Mouse (Mus musculus): ENCODE results near the gene Gse1. TPM values are rescaled to one million over a fixed set of nuclear protein-coding genes. Genes with fewer than 3 reads are reported as not detected.

Gene Gse1
- total RNA-seq, 2 experiments from 2014 or later, result 23.9 to 24.1 TPM

DNA sequence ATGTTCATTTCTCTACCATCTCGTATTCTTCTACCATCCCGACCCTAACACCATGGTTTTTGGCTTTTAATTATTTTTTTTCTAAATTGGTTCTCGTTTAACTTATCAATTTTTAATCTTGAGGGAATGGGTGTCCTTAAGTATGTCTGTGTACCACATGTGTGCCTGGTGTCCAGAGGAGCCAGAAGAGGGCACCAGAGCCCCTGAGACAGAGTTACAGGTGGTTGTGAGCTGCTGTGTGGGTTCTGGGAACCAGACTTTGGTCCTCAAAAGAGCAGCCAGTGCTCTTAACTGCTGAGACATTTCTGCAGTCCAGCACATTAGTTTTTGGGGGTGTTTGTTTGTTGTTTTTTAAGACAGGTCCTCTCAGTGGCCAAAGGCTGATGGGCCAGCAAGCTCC is 167.6 kb downstream of the Gse1 start:
- no peak for DNase-seq (ENCODE audit: low spot score in 2 of 2)

- no peak for DNase-seq (ENCODE audit: low spot score in 2 of 2)
Measured at GRCm38 (mm10) chr8:120396756-120397155, 168.5 kb downstream of the Gse1 start.

DNA sequence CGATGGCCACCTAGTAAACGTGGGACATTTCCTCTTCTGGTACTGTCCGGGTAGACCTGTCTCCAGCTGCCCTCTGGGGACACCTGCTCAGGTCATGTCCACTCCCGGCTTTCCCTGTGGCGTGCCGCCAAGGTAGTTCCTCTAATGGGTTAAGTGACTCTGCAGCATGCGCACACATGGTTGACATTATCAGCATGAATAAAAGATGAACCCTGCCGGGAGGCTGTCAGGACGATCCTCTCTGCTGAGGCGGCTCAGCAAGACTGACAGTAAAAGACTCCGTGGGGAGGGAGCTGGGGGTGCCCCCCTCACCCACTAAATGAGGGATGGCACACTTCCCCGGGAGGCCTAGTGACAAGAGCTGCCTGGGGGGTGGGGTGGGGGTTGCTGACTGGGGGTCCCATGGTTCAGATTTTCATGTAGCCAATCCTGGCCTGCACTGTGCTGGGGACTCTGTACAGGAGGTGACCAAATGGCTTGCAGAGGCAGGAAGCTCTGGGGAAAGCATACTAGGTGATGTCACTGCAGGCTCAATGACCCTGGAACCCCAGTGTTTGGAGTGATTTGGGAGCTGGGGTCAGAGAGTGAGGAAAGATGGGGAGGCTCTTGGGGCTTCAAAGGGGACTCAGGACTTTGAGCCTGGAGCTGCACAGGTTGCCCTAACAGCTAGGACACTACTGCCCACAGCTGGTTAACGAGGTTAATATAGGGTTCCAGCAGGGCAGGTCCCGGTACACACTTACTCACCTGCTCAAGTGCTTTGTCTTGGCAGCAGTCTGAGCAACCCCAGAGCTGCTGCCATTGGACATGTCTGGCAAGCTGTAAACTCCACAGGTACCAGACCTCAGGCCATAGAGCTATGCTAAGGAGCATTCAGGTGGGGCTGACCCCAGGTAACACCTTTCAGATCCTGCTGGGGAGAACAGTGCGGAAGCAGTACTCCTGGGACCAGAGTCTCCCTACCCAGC is 169.5 kb downstream of the Gse1 start:
- no peak for DNase-seq (ENCODE audit: low spot score in 2 of 2)

- DNase-seq (ENCODE audit: low spot score in 2 of 2), result no peak
Measured at GRCm38 (mm10) chr8:120399212-120399934, 171.1 kb downstream of the Gse1 start.

DNA sequence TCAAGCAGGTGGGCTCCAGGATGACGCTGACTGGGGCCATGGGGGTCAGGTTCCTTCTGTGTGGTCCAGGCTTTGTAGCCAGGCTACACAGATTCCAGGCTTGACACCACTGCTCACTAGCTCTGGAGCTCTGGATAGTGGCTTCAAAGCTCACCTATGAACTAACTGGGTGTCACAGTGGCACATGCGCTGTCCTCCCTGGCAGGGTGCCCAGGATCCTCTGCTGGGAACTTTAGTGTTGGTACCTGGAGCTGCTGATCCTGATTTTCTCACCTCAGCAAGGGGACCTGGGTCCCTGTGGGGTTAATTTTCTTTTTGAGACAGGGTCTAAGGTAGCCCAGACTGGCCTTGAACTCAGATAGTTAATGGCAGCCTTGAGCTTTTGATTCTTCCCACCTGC is 173.0 kb downstream of the Gse1 start:
- DNase-seq (ENCODE audit: low spot score in 2 of 2), result no peak

- no peak for DNase-seq (ENCODE audit: low spot score in 2 of 2)
Measured at GRCm38 (mm10) chr8:120401712-120402111, 173.5 kb downstream of the Gse1 start.

DNA sequence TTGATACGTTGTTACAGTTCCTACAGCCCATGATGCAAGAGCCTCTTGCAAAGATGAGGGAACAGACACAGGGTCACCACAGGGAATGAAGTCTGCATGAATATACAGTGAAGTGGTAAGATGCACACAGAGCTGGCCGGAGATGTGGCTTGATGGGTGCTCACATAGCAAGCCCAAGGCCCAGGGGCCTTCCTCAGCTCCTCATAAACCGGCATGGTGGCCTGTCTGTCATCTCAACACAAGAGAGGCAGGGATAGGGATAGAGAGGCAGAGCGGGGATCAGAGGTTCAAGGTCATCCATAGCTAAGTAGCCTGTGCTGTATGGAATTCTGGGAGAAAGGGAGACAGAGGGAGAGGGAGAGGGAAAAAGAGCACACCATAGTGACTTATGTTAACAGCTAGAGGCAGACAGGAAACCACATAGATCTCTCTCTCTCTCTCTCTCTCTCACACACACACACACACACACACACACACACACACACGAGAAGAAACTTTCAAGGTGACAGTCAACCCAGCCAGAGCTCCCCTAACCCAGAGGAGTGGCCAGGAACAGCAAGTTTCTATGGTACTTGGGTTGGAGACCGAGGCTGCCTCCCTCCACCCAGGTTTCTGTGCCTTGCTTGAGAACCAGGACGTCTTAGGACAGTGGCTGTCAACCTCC is 175.5 kb downstream of the Gse1 start:
- DNase-seq (ENCODE audit: low spot score in 2 of 2), result no peak

DNA sequence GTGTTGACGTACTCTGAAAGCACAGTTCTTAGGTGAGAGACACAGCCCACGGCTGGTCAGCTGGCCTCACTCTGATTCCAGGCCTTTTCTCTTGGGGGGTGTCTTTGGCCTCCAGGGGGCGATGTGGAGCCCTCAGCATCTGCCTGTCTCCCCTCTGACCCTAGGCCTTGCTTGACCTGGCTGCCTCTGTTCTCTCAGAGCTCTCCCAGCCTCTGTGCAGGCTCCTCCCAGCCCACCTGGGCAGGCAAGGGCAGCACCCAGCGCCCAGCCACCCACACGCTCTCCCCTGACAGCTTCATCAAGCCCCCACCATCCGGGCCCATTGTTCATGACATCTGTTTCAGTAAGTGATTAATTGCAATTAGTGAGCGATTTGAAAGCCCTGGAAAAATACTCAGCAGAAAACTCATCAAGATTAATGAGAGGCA is 176.4 kb downstream of the Gse1 start:
- DNase-seq (ENCODE audit: low spot score in 2 of 2), result peak; percentile 62 to 68

DNA sequence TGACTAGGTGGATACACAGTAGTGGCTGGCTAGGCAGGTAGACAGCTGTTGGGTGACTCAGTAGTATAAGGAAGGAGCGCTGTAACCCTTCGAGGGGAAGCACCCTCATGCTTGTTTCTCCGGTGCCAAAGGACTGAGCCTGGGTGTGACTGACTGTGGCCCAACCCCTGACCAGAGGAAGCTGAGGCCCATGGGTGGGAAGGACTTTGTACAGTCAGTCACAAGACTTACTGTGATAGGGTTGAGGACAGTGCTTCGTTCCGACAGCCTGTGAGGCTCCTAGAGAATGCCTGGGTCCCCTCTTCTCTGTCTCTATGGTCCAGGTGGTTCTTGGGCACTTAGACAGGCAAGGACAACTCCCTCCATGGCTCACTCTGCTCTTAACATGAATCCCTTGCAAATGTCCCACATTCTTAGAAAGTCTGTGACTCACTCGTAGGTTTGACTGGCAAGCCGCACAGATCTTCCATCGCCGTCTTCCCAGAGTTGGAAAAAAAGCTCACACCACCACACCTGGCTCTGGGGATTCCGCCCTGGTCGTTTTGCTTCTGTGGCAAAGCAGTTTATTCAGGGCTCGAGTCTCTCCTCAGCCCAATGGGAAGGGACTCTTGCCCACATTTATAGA is 177.9 kb downstream of the Gse1 start:
- no peak for DNase-seq (ENCODE audit: low spot score in 2 of 2)

DNA sequence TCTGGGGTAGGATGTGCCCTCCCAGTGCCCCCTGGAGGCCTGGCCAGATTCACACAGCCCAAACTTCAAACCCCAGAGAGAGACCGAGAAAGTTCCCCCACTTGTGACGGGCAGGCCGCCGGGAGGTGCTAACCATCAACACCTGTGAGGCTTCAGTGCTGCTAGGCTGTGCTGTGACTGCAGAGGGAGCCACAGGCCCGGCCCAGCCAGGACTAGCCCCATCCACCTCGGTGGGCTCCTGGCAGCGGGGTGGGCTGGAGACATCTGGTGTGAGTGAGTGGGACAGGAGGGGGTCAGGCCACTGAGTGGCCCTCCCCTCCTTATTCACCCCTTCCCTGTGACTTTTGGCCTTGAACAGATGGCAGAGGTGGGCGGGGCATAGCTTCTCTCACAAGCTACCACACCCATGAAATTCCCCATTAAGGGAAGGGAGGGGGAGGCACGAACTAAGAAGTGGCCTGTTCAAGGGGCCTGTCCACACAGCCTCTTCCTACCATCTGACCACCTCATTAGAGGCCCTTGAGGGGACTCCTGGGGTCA is 179.5 kb downstream of the Gse1 start:
- no peak for DNase-seq (ENCODE audit: low spot score in 2 of 2)

GRCm38 (mm10) chr8:120408241-120409215 is 180.3 kb downstream of the Gse1 start:
- no peak for DNase-seq (ENCODE audit: low spot score in 2 of 2)

- no peak for DNase-seq (ENCODE audit: low spot score in 2 of 2)
Measured at GRCm38 (mm10) chr8:120409371-120410013, 181.2 kb downstream of the Gse1 start.

DNA sequence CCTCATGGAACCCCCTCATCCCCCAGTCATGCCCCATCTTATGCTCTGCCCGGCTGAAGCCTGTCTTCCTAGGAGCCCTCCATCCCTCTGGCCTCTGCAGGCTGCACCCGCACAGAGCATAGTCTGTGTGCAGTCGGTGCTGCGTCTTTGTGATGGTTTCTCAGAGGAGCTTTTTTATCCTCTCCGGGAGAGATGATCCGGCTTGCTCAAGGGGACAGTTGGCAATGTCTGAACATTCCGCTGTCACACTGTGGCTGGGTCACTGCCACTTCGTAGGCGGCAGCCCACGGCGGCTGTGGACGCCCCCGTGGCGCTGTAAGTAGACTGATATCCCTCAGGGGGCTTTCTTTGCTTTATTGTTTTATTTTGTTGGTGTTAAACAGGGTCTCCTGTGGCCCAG is 182.8 kb downstream of the Gse1 start:
- DNase-seq (ENCODE audit: low spot score in 2 of 2), result no peak

- DNase-seq (ENCODE audit: low spot score in 2 of 2), result no peak
Measured at GRCm38 (mm10) chr8:120411862-120412261, 183.6 kb downstream of the Gse1 start.

GRCm38 (mm10) chr8:120412357-120412756 is 184.1 kb downstream of the Gse1 start:
- no peak for DNase-seq (ENCODE audit: low spot score in 2 of 2)

DNA sequence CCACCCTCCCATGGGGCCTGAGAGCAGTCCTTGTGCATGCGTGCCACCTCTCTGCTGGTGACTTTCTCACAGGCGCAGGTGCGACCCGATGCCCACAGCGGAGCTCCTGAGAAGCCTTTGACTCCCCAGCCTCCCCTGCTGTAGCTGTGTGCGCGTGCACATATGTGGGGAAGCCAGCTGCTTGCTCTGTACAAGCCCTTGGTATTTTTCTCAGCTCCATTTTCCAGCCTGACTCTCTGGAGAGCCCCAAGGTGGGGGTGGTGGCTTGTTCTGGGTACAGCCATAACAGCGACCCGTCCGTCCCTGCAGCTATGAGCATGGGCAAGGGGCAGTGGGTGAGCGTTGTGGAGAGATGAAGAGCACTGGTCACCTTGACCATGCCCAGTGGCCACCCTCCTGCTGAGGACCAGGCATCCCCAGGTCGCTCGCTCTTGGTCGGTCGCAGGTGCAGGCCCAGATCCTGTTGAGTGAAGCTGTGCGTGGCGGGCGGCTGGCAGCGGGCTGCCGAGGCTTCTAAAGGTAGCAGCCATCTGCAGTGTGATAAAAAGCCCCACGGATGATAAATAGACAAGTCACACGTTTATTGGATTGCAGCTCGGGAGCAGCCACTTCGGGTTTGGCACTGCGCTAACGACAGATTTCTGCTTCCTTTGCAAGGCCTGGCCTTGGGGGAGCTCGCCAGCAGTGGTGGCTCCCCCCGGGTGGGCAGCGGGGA is 184.8 kb downstream of the Gse1 start:
- DNase-seq (ENCODE audit: low spot score in 2 of 2), result no peak

DNA sequence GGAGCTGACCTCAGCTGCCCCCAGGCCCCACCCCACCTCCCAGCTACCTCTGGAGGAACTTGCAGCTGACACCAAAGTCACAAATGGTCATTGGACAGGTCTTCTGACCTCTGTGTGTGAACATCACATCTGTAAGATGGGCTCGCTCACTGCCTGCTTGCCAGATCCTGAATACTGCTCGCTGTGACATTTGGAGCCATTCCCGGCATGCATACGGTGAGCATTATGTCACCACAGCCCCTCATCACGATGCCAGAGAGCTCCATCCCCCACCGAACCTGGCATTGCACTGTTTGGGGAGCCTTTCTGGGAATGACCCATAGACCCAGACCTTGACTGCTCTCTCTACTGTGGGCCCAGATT is 185.4 kb downstream of the Gse1 start:
- DNase-seq (ENCODE audit: low spot score in 2 of 2), result no peak

- DNase-seq (ENCODE audit: low spot score in 2 of 2), result no peak
Measured at GRCm38 (mm10) chr8:120414216-120414615, 186.0 kb downstream of the Gse1 start.

- DNase-seq (ENCODE audit: low spot score in 2 of 2), result no peak
Measured at GRCm38 (mm10) chr8:120415474-120415873, 187.2 kb downstream of the Gse1 start.
